Mouse (Mus musculus) bone marrow, adult 2 months (tissue): ENCODE results near the gene Aldh2.

Experiments used
- CTCF ChIP-seq: fragments of 200-500 bp; IDR thresholded peaks from 2 replicates; pipeline ENCODE4 v1.5.1; 2011; ENCODE audit warnings: low read length, control low read depth; ENCODE audit not compliant: control insufficient read depth, insufficient read depth
- POLR2A ChIP-seq: fragments of 200-500 bp; IDR thresholded peaks from 2 replicates; pipeline ENCODE4 v1.6.1; 2011; ENCODE audit warnings: low read depth, mild to moderate bottlenecking, control low read depth, low read length, borderline replicate concordance; ENCODE audit not compliant: control insufficient read depth

GRCm38 (mm10) chr5:121583765-121584501 lies 9.7 kb downstream of the Aldh2 start:
- TF ChIP-seq CTCF (peak; percentile 79), POLR2A (no peak; the same call in 1 of the 2 replicates)
